Comparison of ENCODE assay signal across 19 mouse cellular contexts in genomic region chr3:45657023-45657422, GRCm38 (mm10).
"Had no signal": no experiment of that assay in that cellular context is flagged by ENCODE, and none has a peak within 500 bp of the region (broad histone marks: within the 10 kb centered on the region; RNA-seq: fewer than 3 reads in every experiment).

No protein-coding gene starts in this region.

- H3K9ac ChIP-seq: kidney, embryonic 15.5 days; liver, embryonic 13.5 days; midbrain, embryonic 12.5 days; neural tube, embryonic 12.5 days; neural tube, embryonic 15.5 days had no signal

- H3K4me2 ChIP-seq: kidney, embryonic 15.5 days; liver, embryonic 13.5 days; midbrain, embryonic 12.5 days; neural tube, embryonic 12.5 days; neural tube, embryonic 15.5 days had no signal

- H3K27me3 ChIP-seq: kidney, embryonic 15.5 days; liver, embryonic 13.5 days; midbrain, embryonic 12.5 days; neural tube, embryonic 12.5 days; neural tube, embryonic 15.5 days had no signal

- H3K4me1 ChIP-seq: kidney, embryonic 15.5 days; liver, embryonic 13.5 days; midbrain, embryonic 12.5 days; neural tube, embryonic 12.5 days; neural tube, embryonic 15.5 days had no signal

- H3K4me3 ChIP-seq: kidney, embryonic 15.5 days; left cerebral cortex, adult 2 months; liver, embryonic 13.5 days; midbrain, embryonic 12.5 days; neural tube, embryonic 12.5 days; neural tube, embryonic 15.5 days had no signal

- DNase-seq: kidney, adult 8-10 months; kidney, postnatal 10 days; kidney, postnatal 36 days; layer of hippocampus, postnatal 36 days; liver, embryonic 13.5 days; lung, adult 2 months; lung, postnatal 14 days; lung, postnatal 4 days; right cerebral cortex, adult 18-20 months; right cerebral cortex, postnatal 14 days; right cerebral cortex, postnatal 4 days; thymus, adult 2 months; thymus, postnatal 25 days had no signal

- H3K9me3 ChIP-seq: kidney, embryonic 15.5 days; liver, embryonic 13.5 days; midbrain, embryonic 12.5 days; neural tube, embryonic 12.5 days; neural tube, embryonic 15.5 days had no signal

- H3K27ac ChIP-seq: kidney, embryonic 15.5 days; liver, embryonic 13.5 days; midbrain, embryonic 12.5 days; neural tube, embryonic 12.5 days; neural tube, embryonic 15.5 days; stomach, postnatal 0 days had no signal

- H3K36me3 ChIP-seq: kidney, embryonic 15.5 days; liver, embryonic 13.5 days; midbrain, embryonic 12.5 days; neural tube, embryonic 12.5 days; neural tube, embryonic 15.5 days had no signal
